8 mouse cellular contexts compared by ENCODE assay signal in the genomic region with DNA sequence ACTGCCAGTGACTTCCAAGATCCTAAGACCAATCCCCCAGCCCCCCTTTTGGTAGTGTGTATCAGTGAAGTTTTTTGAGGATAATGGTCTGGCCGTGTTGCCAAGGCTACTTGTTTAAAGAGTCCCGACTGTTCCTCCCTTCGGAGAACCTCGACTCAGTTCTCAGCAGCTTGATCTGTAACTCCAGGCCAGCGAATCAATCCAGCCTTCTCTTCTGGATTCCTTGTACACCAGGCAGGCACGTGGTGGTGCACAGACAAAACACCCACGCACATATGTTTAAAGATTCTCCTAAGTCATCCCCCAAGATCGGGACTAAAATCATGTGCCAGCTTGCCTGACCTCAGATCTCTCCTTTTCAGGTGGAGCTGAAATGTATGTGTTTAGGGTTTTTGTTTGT. TPM values are rescaled to one million over a fixed set of nuclear protein-coding genes. Genes with fewer than 3 reads are reported as not detected.
A peak's percentile ranks its signal among the peaks of the same experiment; 100 is the strongest.
DNase-seq lines count a peak whose midpoint lies in the region; ATAC-seq and TF ChIP-seq lines count a peak whose summit lies in the region.
"Not testable (repeated sequence)": the region's sequence is repeated elsewhere in the genome, so short reads cannot be mapped to it uniquely, and the experiment has no call there.

No protein-coding gene starts in this region.

- intact Hi-C loops in gastrocnemius, adult 2 months (cut with DNase I) = not testable (repeated sequence)

- peak overlapping the region; percentile 86; the same call in 1 of the 2 replicates for H3K9ac ChIP-seq in embryonic facial prominence, embryonic 14.5 days (ENCODE audit: low read depth, low read length)
- H3K9ac ChIP-seq in hindbrain, embryonic 15.5 days = 0 out of 2 replicates have a peak overlapping the region, but pooled peaks have one; percentile 93
- peak overlapping the region; percentile 3; the same call in 1 of the 2 replicates for H3K9ac ChIP-seq in liver, embryonic 14.5 days (replicated peaks)
- H3K9ac ChIP-seq in midbrain, embryonic 14.5 days (replicated peaks; ENCODE audit: low read length); stomach, embryonic 15.5 days: not testable (repeated sequence)

- H3K4me3 ChIP-seq in E14TG2a.4 (replicated peaks; ENCODE audit: low read length) = peak overlapping the region; percentile 97
- peak overlapping the region; percentile 96; the same call in 1 of the 2 replicates for H3K4me3 ChIP-seq in embryonic facial prominence, embryonic 14.5 days (ENCODE audit: low read depth, low read length)
- H3K4me3 ChIP-seq in gastrocnemius, adult 2 months = peak overlapping the region; percentile 99
- peak overlapping the region; percentile 98; the same call in 1 of the 2 replicates for H3K4me3 ChIP-seq in hindbrain, embryonic 15.5 days
- H3K4me3 ChIP-seq in liver, embryonic 14.5 days (ENCODE audit: insufficient read depth in 1 of 2, low read depth in 2 of 2, low read length in 2 of 2) = peak overlapping the region; percentile 63 to 89; a peak in 3 of 4 replicates
- H3K4me3 ChIP-seq in midbrain, embryonic 14.5 days (replicated peaks; ENCODE audit: low read depth, low read length) = peak overlapping the region; percentile 93
- peak overlapping the region; percentile 82 for H3K4me3 ChIP-seq in stomach, embryonic 15.5 days (replicated peaks)

- H3K9me3 ChIP-seq in E14TG2a.4 (ENCODE audit: low read length); embryonic facial prominence, embryonic 14.5 days (ENCODE audit: control insufficient read depth, low read length); hindbrain, embryonic 15.5 days; liver, embryonic 14.5 days (ENCODE audit: control insufficient read depth, low read length); midbrain, embryonic 14.5 days (ENCODE audit: control insufficient read depth, low read length); stomach, embryonic 15.5 days: not testable (repeated sequence)

- not testable (repeated sequence) for TF ChIP-seq EP300 in liver, embryonic 14.5 days (IDR thresholded peaks at IDR 0.05; ENCODE audit: low read depth)

- DNase-seq in embryonic facial prominence, embryonic 14.5 days (ENCODE audit: low spot score); gastrocnemius, adult 2 months; liver, embryonic 14.5 days (ENCODE audit: low read depth in 3 of 3, low spot score in 3 of 3); midbrain, embryonic 14.5 days: not testable (repeated sequence)
- peak; percentile 53 for DNase-seq in layer of hippocampus, adult 9-11 months

- H3K4me1 ChIP-seq in E14TG2a.4 (replicated peaks; ENCODE audit: low read depth, low read length) = peaks cover 47% of the 10 kb centered on the region
- peaks cover 16% of the 10 kb centered on the region for H3K4me1 ChIP-seq in embryonic facial prominence, embryonic 14.5 days (ENCODE audit: control insufficient read depth, insufficient read depth, low read length)
- H3K4me1 ChIP-seq in hindbrain, embryonic 15.5 days (replicated peaks) = peaks cover 35% of the 10 kb centered on the region
- peaks cover 0 to 14% of the 10 kb centered on the region in 2 experiments; a peak in 3 of 4 replicates for H3K4me1 ChIP-seq in liver, embryonic 14.5 days (replicated peaks; ENCODE audit: control insufficient read depth in 2 of 2, insufficient read depth in 2 of 2, low read length in 1 of 2)
- H3K4me1 ChIP-seq in midbrain, embryonic 14.5 days (ENCODE audit: control insufficient read depth, insufficient read depth, low read length) = peaks cover 26% of the 10 kb centered on the region
- peaks cover 14% of the 10 kb centered on the region for H3K4me1 ChIP-seq in stomach, embryonic 15.5 days

- WGBS in embryonic facial prominence, embryonic 14.5 days = 88% methylated on average over 8 of the region's 8 CpGs
- WGBS in hindbrain, embryonic 15.5 days = 85% methylated on average over 8 of the region's 8 CpGs
- WGBS in liver, embryonic 14.5 days (ENCODE audit: insufficient replicate concordance) = 79% methylated on average over 8 of the region's 8 CpGs
- WGBS in midbrain, embryonic 14.5 days = 92% methylated on average over 8 of the region's 8 CpGs
- WGBS in stomach, embryonic 15.5 days = 86% methylated on average over 8 of the region's 8 CpGs

- ATAC-seq in embryonic facial prominence, embryonic 14.5 days (ENCODE audit: low read depth); hindbrain, embryonic 15.5 days (ENCODE audit: low FRiP score, low read depth); liver, embryonic 14.5 days (ENCODE audit: insufficient read depth); midbrain, embryonic 14.5 days (ENCODE audit: low FRiP score, low TSS enrichment); stomach, embryonic 15.5 days (ENCODE audit: insufficient read depth, low FRiP score, low read depth): not testable (repeated sequence)

- not testable (repeated sequence) for TF ChIP-seq CTCF in E14TG2a.4 (conservative IDR thresholded peaks at IDR 0.05; ENCODE audit: low read length); gastrocnemius, adult 2 months (IDR thresholded peaks at IDR 0.05); liver, embryonic 14.5 days (IDR thresholded peaks at IDR 0.05; ENCODE audit: low read depth)

- peaks cover 59% of the 10 kb centered on the region for H3K36me3 ChIP-seq in E14TG2a.4 (ENCODE audit: insufficient read depth, low read length)
- H3K36me3 ChIP-seq in embryonic facial prominence, embryonic 14.5 days (ENCODE audit: control insufficient read depth, insufficient read depth, low read length) = peaks cover 34% of the 10 kb centered on the region
- H3K36me3 ChIP-seq in hindbrain, embryonic 15.5 days = peaks cover 21% of the 10 kb centered on the region
- not testable (repeated sequence) for H3K36me3 ChIP-seq in liver, embryonic 14.5 days (replicated peaks; ENCODE audit: control insufficient read depth, insufficient read depth, low read depth)
- peaks cover 29% of the 10 kb centered on the region for H3K36me3 ChIP-seq in midbrain, embryonic 14.5 days (ENCODE audit: control insufficient read depth, insufficient read depth, low read length)
- H3K36me3 ChIP-seq in stomach, embryonic 15.5 days = peaks cover 13% of the 10 kb centered on the region; the same call in 1 of the 2 replicates

- not testable (repeated sequence) for H3K27me3 ChIP-seq in E14TG2a.4 (ENCODE audit: insufficient read depth, low read length); embryonic facial prominence, embryonic 14.5 days (replicated peaks; ENCODE audit: control insufficient read depth, insufficient read depth, low read length); hindbrain, embryonic 15.5 days; liver, embryonic 14.5 days (ENCODE audit: control insufficient read depth, insufficient read depth, low read length); midbrain, embryonic 14.5 days (ENCODE audit: control insufficient read depth, insufficient read depth, low read length); stomach, embryonic 15.5 days (replicated peaks)

- H3K27ac ChIP-seq in embryonic facial prominence, embryonic 14.5 days (replicated peaks; ENCODE audit: low read depth, low read length); gastrocnemius, adult 2 months; hindbrain, embryonic 15.5 days (replicated peaks); liver, embryonic 14.5 days; midbrain, embryonic 14.5 days (replicated peaks; ENCODE audit: low read depth, low read length); stomach, embryonic 15.5 days: not testable (repeated sequence)

- H3K4me2 ChIP-seq in embryonic facial prominence, embryonic 14.5 days (ENCODE audit: low read depth, low read length) = peak overlapping the region; percentile 89
- H3K4me2 ChIP-seq in hindbrain, embryonic 15.5 days = peak overlapping the region; percentile 96
- H3K4me2 ChIP-seq in liver, embryonic 14.5 days (ENCODE audit: low read depth) = peak overlapping the region; percentile 80
- H3K4me2 ChIP-seq in midbrain, embryonic 14.5 days (ENCODE audit: low read length) = peak overlapping the region; percentile 96
- H3K4me2 ChIP-seq in stomach, embryonic 15.5 days = peak overlapping the region; percentile 92

RNA-seq across cellular contexts. Expression of gene Yipf2, which starts 1.7 kb away (rescaled TPM):
- polyA plus RNA-seq in embryonic facial prominence, embryonic 14.5 days (2014; fragmentation: Nextera tagmentation; extraction: Ambion mirVana) = 16.0 and 18.2 TPM in 2 replicates
- 1 to 10 TPM; 5.8 to 6.9 TPM for total RNA-seq in gastrocnemius, adult 2 months (2021)
- polyA plus RNA-seq in hindbrain, embryonic 15.5 days (2015; fragmentation: Nextera tagmentation; extraction: Ambion mirVana) = 25.1 and 25.2 TPM in 2 replicates
- 6.1 and 6.6 TPM in 2 replicates for polyA plus RNA-seq in liver, embryonic 14.5 days (2012; rRNA removed)
- polyA plus RNA-seq in liver, embryonic 14.5 days (2014; fragmentation: Nextera tagmentation; extraction: Ambion mirVana) = 7.7 and 9.0 TPM in 2 replicates
- polyA plus RNA-seq in midbrain, embryonic 14.5 days (2014; fragmentation: Nextera tagmentation; extraction: Ambion mirVana) = 19.4 and 20.5 TPM in 2 replicates
- polyA plus RNA-seq in stomach, embryonic 15.5 days (2015; fragmentation: Nextera tagmentation; extraction: Ambion mirVana) = 31.3 and 33.8 TPM in 2 replicates

RNA-seq across cellular contexts. Expression of gene Timm29, which starts 1.8 kb away (rescaled TPM):
- 41.5 and 42.3 TPM in 2 replicates for polyA plus RNA-seq in embryonic facial prominence, embryonic 14.5 days (2014; fragmentation: Nextera tagmentation; extraction: Ambion mirVana)
- 10 to 100 TPM; 44.1 to 48.3 TPM for total RNA-seq in gastrocnemius, adult 2 months (2021)
- 60.1 and 61.8 TPM in 2 replicates for polyA plus RNA-seq in hindbrain, embryonic 15.5 days (2015; fragmentation: Nextera tagmentation; extraction: Ambion mirVana)
- 14.6 and 15.3 TPM in 2 replicates for polyA plus RNA-seq in liver, embryonic 14.5 days (2012; rRNA removed)
- polyA plus RNA-seq in liver, embryonic 14.5 days (2014; fragmentation: Nextera tagmentation; extraction: Ambion mirVana) = 17.0 and 21.9 TPM in 2 replicates
- polyA plus RNA-seq in midbrain, embryonic 14.5 days (2014; fragmentation: Nextera tagmentation; extraction: Ambion mirVana) = 68.8 and 86.9 TPM in 2 replicates
- 25.4 and 29.9 TPM in 2 replicates for polyA plus RNA-seq in stomach, embryonic 15.5 days (2015; fragmentation: Nextera tagmentation; extraction: Ambion mirVana)

RNA-seq across cellular contexts. Expression of gene Smarca4, which starts 21.6 kb away (rescaled TPM):
- polyA plus RNA-seq in embryonic facial prominence, embryonic 14.5 days (2014; fragmentation: Nextera tagmentation; extraction: Ambion mirVana) = 70.9 and 82.0 TPM in 2 replicates
- total RNA-seq in gastrocnemius, adult 2 months (2021) = 10 to 100 TPM; 39.0 to 40.7 TPM
- polyA plus RNA-seq in hindbrain, embryonic 15.5 days (2015; fragmentation: Nextera tagmentation; extraction: Ambion mirVana) = 126 and 139 TPM in 2 replicates
- 17.0 and 20.6 TPM in 2 replicates for polyA plus RNA-seq in liver, embryonic 14.5 days (2012; rRNA removed)
- polyA plus RNA-seq in liver, embryonic 14.5 days (2014; fragmentation: Nextera tagmentation; extraction: Ambion mirVana) = 17.7 and 22.6 TPM in 2 replicates
- 162 and 179 TPM in 2 replicates for polyA plus RNA-seq in midbrain, embryonic 14.5 days (2014; fragmentation: Nextera tagmentation; extraction: Ambion mirVana)
- polyA plus RNA-seq in stomach, embryonic 15.5 days (2015; fragmentation: Nextera tagmentation; extraction: Ambion mirVana) = 68.7 and 74.3 TPM in 2 replicates

RNA-seq across cellular contexts. Expression of gene Carm1, which starts 47.7 kb away (rescaled TPM):
- polyA plus RNA-seq in embryonic facial prominence, embryonic 14.5 days (2014; fragmentation: Nextera tagmentation; extraction: Ambion mirVana) = 55.7 and 57.1 TPM in 2 replicates
- total RNA-seq in gastrocnemius, adult 2 months (2021) = 10 to 100 TPM; 54.6 to 57.2 TPM
- polyA plus RNA-seq in hindbrain, embryonic 15.5 days (2015; fragmentation: Nextera tagmentation; extraction: Ambion mirVana) = 42.6 and 46.1 TPM in 2 replicates
- 25.6 and 26.4 TPM in 2 replicates for polyA plus RNA-seq in liver, embryonic 14.5 days (2012; rRNA removed)
- polyA plus RNA-seq in liver, embryonic 14.5 days (2014; fragmentation: Nextera tagmentation; extraction: Ambion mirVana) = 13.6 and 17.1 TPM in 2 replicates
- 34.7 and 42.0 TPM in 2 replicates for polyA plus RNA-seq in midbrain, embryonic 14.5 days (2014; fragmentation: Nextera tagmentation; extraction: Ambion mirVana)
- polyA plus RNA-seq in stomach, embryonic 15.5 days (2015; fragmentation: Nextera tagmentation; extraction: Ambion mirVana) = 40.0 and 51.1 TPM in 2 replicates
